Mouse (Mus musculus): ENCODE measurements around the gene Bbs9. TPM values are rescaled to one million over a fixed set of nuclear protein-coding genes. Genes with fewer than 3 reads are reported as not detected.
"Not testable (repeated sequence)": the region's sequence is repeated elsewhere in the genome, so short reads cannot be mapped to it uniquely, and the experiment has no call there.

Gene Bbs9
- total RNA-seq, 2 experiments from 2014 or later = 36.7 to 37.6 TPM

- intact Hi-C loops (cut with DNase I) = no loop called here
- no peak for DNase-seq (ENCODE audit: low spot score in 2 of 2)
Measured at GRCm38 (mm10) chr9:22712743-22713142, 237.2 kb downstream of the Bbs9 start.

GRCm38 (mm10) chr9:22713286-22713685 lies 237.8 kb downstream of the Bbs9 start:
- peak in 1 of 2 experiments; percentile 20 for DNase-seq (ENCODE audit: low spot score in 2 of 2)
- intact Hi-C loops (cut with DNase I) = not testable (repeated sequence)

- intact Hi-C loops (cut with DNase I) = no loop called here
- no peak for DNase-seq (ENCODE audit: low spot score in 2 of 2)
Measured at GRCm38 (mm10) chr9:22717583-22717982, 242.1 kb downstream of the Bbs9 start.

- no peak for DNase-seq (ENCODE audit: low spot score in 2 of 2)
- intact Hi-C loops (cut with DNase I) = no loop called here
Measured at GRCm38 (mm10) chr9:22718174-22718823, 242.8 kb downstream of the Bbs9 start.

GRCm38 (mm10) chr9:22732646-22733045 lies 257.1 kb downstream of the Bbs9 start:
- intact Hi-C loops (cut with DNase I) = no loop called here
- DNase-seq (ENCODE audit: low spot score in 2 of 2) = no peak

- intact Hi-C loops (cut with DNase I) = no loop called here
- no peak for DNase-seq (ENCODE audit: low spot score in 2 of 2)
Measured at GRCm38 (mm10) chr9:22734954-22735353, 259.4 kb downstream of the Bbs9 start.

GRCm38 (mm10) chr9:22735385-22735784 lies 259.9 kb downstream of the Bbs9 start:
- intact Hi-C loops (cut with DNase I) = no loop called here
- DNase-seq (ENCODE audit: low spot score in 2 of 2) = peak in 1 of 2 experiments; percentile 9

- intact Hi-C loops (cut with DNase I) = no loop called here
Measured at GRCm38 (mm10) chr9:22737893-22738292, 262.4 kb downstream of the Bbs9 start.

GRCm38 (mm10) chr9:22738861-22739260 lies 263.3 kb downstream of the Bbs9 start:
- no peak for DNase-seq (ENCODE audit: low spot score in 2 of 2)
- intact Hi-C loops (cut with DNase I) = no loop called here

More at GRCm38 (mm10) chr9:22737893-22738292, 262.4 kb downstream of the Bbs9 start:
- no peak for DNase-seq (ENCODE audit: low spot score in 2 of 2)

GRCm38 (mm10) chr9:22741967-22742366 lies 266.5 kb downstream of the Bbs9 start:
- no peak for DNase-seq (ENCODE audit: low spot score in 2 of 2)
- intact Hi-C loops (cut with DNase I) = no loop called here

GRCm38 (mm10) chr9:22748617-22749016 lies 273.1 kb downstream of the Bbs9 start:
- intact Hi-C loops (cut with DNase I) = no loop called here
- no peak for DNase-seq (ENCODE audit: low spot score in 2 of 2)

GRCm38 (mm10) chr9:22750779-22751545 lies 275.4 kb downstream of the Bbs9 start:
- DNase-seq (ENCODE audit: low spot score in 2 of 2) = no peak

GRCm38 (mm10) chr9:22751546-22751929 lies 276.0 kb downstream of the Bbs9 start:
- DNase-seq (ENCODE audit: low spot score in 2 of 2) = no peak

More at GRCm38 (mm10) chr9:22750779-22751545, 275.4 kb downstream of the Bbs9 start:
- intact Hi-C loops (cut with DNase I) = no loop called here

GRCm38 (mm10) chr9:22754081-22754672 lies 278.7 kb downstream of the Bbs9 start:
- DNase-seq (ENCODE audit: low spot score in 2 of 2) = no peak
- intact Hi-C loops (cut with DNase I) = no loop called here

More at GRCm38 (mm10) chr9:22751546-22751929, 276.0 kb downstream of the Bbs9 start:
- intact Hi-C loops (cut with DNase I) = no loop called here

- intact Hi-C loops (cut with DNase I) = no loop called here
- no peak for DNase-seq (ENCODE audit: low spot score in 2 of 2)
Measured at GRCm38 (mm10) chr9:22758487-22758886, 283.0 kb downstream of the Bbs9 start.

- DNase-seq (ENCODE audit: low spot score in 2 of 2) = no peak
- intact Hi-C loops (cut with DNase I) = no loop called here
Measured at GRCm38 (mm10) chr9:22759241-22759640, 283.7 kb downstream of the Bbs9 start.

GRCm38 (mm10) chr9:22760376-22760775 lies 284.9 kb downstream of the Bbs9 start:
- intact Hi-C loops (cut with DNase I) = no loop called here
- no peak for DNase-seq (ENCODE audit: low spot score in 2 of 2)

- intact Hi-C loops (cut with DNase I) = no loop called here
- no peak for DNase-seq (ENCODE audit: low spot score in 2 of 2)
Measured at GRCm38 (mm10) chr9:22761487-22761886, 286.0 kb downstream of the Bbs9 start.

GRCm38 (mm10) chr9:22765618-22766220 lies 290.2 kb downstream of the Bbs9 start:
- DNase-seq (ENCODE audit: low spot score in 2 of 2) = no peak
- intact Hi-C loops (cut with DNase I) = no loop called here

- no peak for DNase-seq (ENCODE audit: low spot score in 2 of 2)
- intact Hi-C loops (cut with DNase I) = no loop called here
Measured at GRCm38 (mm10) chr9:22767154-22767553, 291.6 kb downstream of the Bbs9 start.
